Mouse (Mus musculus): Measurements from ENCODE around the gene Eral1. TPM values are rescaled to one million over a fixed set of nuclear protein-coding genes. Genes with fewer than 3 reads are reported as not detected.

Gene Eral1
- polyA plus RNA-seq, 1 experiment, result 24.6 TPM

GRCm38 (mm10) chr11:78072425-78073130 is 7.6 kb downstream of the Eral1 start:
- Histone ChIP-seq H3K79me2 (ENCODE audit: control insufficient read depth, insufficient read depth) (no peaks in the 10 kb centered on the region), H3K27me3 (ENCODE audit: control insufficient read depth, insufficient read depth, insufficient read length) (no peaks in the 10 kb centered on the region), H3ac (ENCODE audit: control insufficient read depth, insufficient read length) (no peak overlapping the region), H3K4me3 (no peak overlapping the region), H3K36me3 (ENCODE audit: control insufficient read depth, insufficient read depth) (peaks cover 27% of the 10 kb centered on the region), H3K4me2 (ENCODE audit: low read depth) (no peak overlapping the region)
- no peak for TF ChIP-seq TCF3 (IDR thresholded peaks at IDR 0.05; ENCODE audit: insufficient read length, low read depth)
- TF ChIP-seq TCF12 (IDR thresholded peaks at IDR 0.05; ENCODE audit: insufficient read depth, poor library complexity, severe bottlenecking), result no peak
- TF ChIP-seq POLR2A (IDR thresholded peaks at IDR 0.05; ENCODE audit: insufficient read length, low read depth), result no peak
- TF ChIP-seq REST (IDR thresholded peaks at IDR 0.05; ENCODE audit: insufficient read depth, insufficient read length), result no peak
- TF ChIP-seq USF1 (IDR thresholded peaks at IDR 0.05; ENCODE audit: low read depth), result no peak
- no peak for TF ChIP-seq E2F4 (IDR thresholded peaks at IDR 0.05; ENCODE audit: insufficient read depth)
- TF ChIP-seq MYOG (IDR thresholded peaks at IDR 0.05; ENCODE audit: control insufficient read depth in 1 of 3, insufficient read depth in 1 of 3, insufficient read length in 2 of 3, low read depth in 2 of 3), result no peak

- Histone ChIP-seq H3K27me3 (ENCODE audit: control insufficient read depth, insufficient read depth, insufficient read length) (no peaks in the 10 kb centered on the region), H3K79me2 (ENCODE audit: control insufficient read depth, insufficient read depth) (no peaks in the 10 kb centered on the region), H3ac (ENCODE audit: control insufficient read depth, insufficient read length) (no peak overlapping the region), H3K4me3 (no peak overlapping the region), H3K36me3 (ENCODE audit: control insufficient read depth, insufficient read depth) (peaks cover 27% of the 10 kb centered on the region), H3K4me2 (ENCODE audit: low read depth) (no peak overlapping the region)
- no peak for TF ChIP-seq TCF12 (IDR thresholded peaks at IDR 0.05; ENCODE audit: insufficient read depth, poor library complexity, severe bottlenecking)
- peak; percentile 35 for TF ChIP-seq POLR2AphosphoS2 (IDR thresholded peaks at IDR 0.05; ENCODE audit: insufficient read length, low read depth)
Observed at GRCm38 (mm10) chr11:78071938-78072337, 8.2 kb downstream of the Eral1 start.

DNA sequence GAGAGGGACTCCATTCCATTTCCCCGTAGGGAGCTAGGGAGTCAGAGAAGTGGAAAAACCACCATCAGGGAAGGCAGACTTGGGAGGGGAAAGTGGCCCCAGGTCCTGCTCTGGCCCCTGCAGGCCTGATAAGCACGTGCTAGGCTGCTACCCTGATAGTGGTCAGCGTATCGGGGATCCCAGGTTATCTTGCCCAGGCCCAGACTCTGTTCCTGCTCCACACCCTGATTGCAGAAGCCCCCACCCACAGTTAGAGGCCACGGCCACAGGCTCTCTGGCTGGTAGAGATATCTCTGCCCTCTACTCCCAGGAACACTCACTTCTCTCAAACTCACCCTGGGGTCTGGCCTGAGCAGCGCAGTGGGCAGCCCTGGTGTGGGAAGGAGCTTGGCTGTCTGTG is 10.5 kb downstream of the Eral1 start:
- Histone ChIP-seq H3K79me2 (ENCODE audit: control insufficient read depth, insufficient read depth) (no peaks in the 10 kb centered on the region), H3ac (ENCODE audit: control insufficient read depth, insufficient read length) (no peak overlapping the region), H3K4me2 (ENCODE audit: low read depth) (no peak overlapping the region), H3K4me3 (no peak overlapping the region), H3K36me3 (ENCODE audit: control insufficient read depth, insufficient read depth) (peaks cover 10% of the 10 kb centered on the region), H3K27me3 (ENCODE audit: control insufficient read depth, insufficient read depth, insufficient read length) (no peaks in the 10 kb centered on the region)
- TF ChIP-seq POLR2AphosphoS2 (IDR thresholded peaks at IDR 0.05; ENCODE audit: insufficient read length, low read depth) (no peak), TCF12 (IDR thresholded peaks at IDR 0.05; ENCODE audit: insufficient read depth, poor library complexity, severe bottlenecking) (no peak), E2F4 (IDR thresholded peaks at IDR 0.05; ENCODE audit: insufficient read depth) (no peak), MYOD1 (IDR thresholded peaks at IDR 0.05; ENCODE audit: control insufficient read depth in 1 of 3, insufficient read length in 2 of 3, low read depth in 2 of 3) (no peak), SRF (IDR thresholded peaks at IDR 0.05; ENCODE audit: control insufficient read depth, insufficient read length, low read depth) (no peak), TCF3 (IDR thresholded peaks at IDR 0.05; ENCODE audit: insufficient read length, low read depth) (no peak), POLR2A (IDR thresholded peaks at IDR 0.05; ENCODE audit: insufficient read length, low read depth) (no peak), REST (IDR thresholded peaks at IDR 0.05; ENCODE audit: insufficient read depth, insufficient read length) (no peak), MYOG (IDR thresholded peaks at IDR 0.05; ENCODE audit: control insufficient read depth in 1 of 3, insufficient read depth in 1 of 3, insufficient read length in 2 of 3, low read depth in 2 of 3) (no peak)

GRCm38 (mm10) chr11:78069130-78069529 is 11.1 kb downstream of the Eral1 start:
- Histone ChIP-seq H3K4me3 (no peak overlapping the region), H3K36me3 (ENCODE audit: control insufficient read depth, insufficient read depth) (peaks cover 6% of the 10 kb centered on the region), H3ac (ENCODE audit: control insufficient read depth, insufficient read length) (no peak overlapping the region), H3K27me3 (ENCODE audit: control insufficient read depth, insufficient read depth, insufficient read length) (no peaks in the 10 kb centered on the region), H3K4me2 (ENCODE audit: low read depth) (no peak overlapping the region), H3K79me2 (ENCODE audit: control insufficient read depth, insufficient read depth) (no peaks in the 10 kb centered on the region)
- TF ChIP-seq MAX (IDR thresholded peaks at IDR 0.05; ENCODE audit: low read depth) (no peak), CEBPB (IDR thresholded peaks at IDR 0.05; ENCODE audit: insufficient read depth, poor library complexity, severe bottlenecking) (no peak), SRF (IDR thresholded peaks at IDR 0.05; ENCODE audit: control insufficient read depth, insufficient read length, low read depth) (no peak), MYOG (IDR thresholded peaks at IDR 0.05; ENCODE audit: control insufficient read depth in 1 of 3, insufficient read depth in 1 of 3, insufficient read length in 2 of 3, low read depth in 2 of 3) (no peak), MYOD1 (IDR thresholded peaks at IDR 0.05; ENCODE audit: control insufficient read depth in 1 of 3, insufficient read length in 2 of 3, low read depth in 2 of 3) (no peak), USF1 (IDR thresholded peaks at IDR 0.05; ENCODE audit: low read depth) (no peak), TCF12 (IDR thresholded peaks at IDR 0.05; ENCODE audit: insufficient read depth, poor library complexity, severe bottlenecking) (no peak), TCF3 (IDR thresholded peaks at IDR 0.05; ENCODE audit: insufficient read length, low read depth) (no peak), POLR2A (IDR thresholded peaks at IDR 0.05; ENCODE audit: insufficient read length, low read depth) (no peak), REST (IDR thresholded peaks at IDR 0.05; ENCODE audit: insufficient read depth, insufficient read length) (no peak), E2F4 (IDR thresholded peaks at IDR 0.05; ENCODE audit: insufficient read depth) (no peak), POLR2AphosphoS2 (IDR thresholded peaks at IDR 0.05; ENCODE audit: insufficient read length, low read depth) (no peak)

- no peak overlapping the region for H3ac ChIP-seq (ENCODE audit: control insufficient read depth, insufficient read length)
- peak in 2 of 3 experiments; percentile 73 for TF ChIP-seq MYOG (IDR thresholded peaks at IDR 0.05; ENCODE audit: control insufficient read depth in 1 of 3, insufficient read depth in 1 of 3, insufficient read length in 2 of 3, low read depth in 2 of 3)
- TF ChIP-seq USF1 (IDR thresholded peaks at IDR 0.05; ENCODE audit: low read depth), result peak; percentile 27
- TF ChIP-seq SRF (IDR thresholded peaks at IDR 0.05; ENCODE audit: control insufficient read depth, insufficient read length, low read depth), result peak; percentile 10
- no peak for TF ChIP-seq REST (IDR thresholded peaks at IDR 0.05; ENCODE audit: insufficient read depth, insufficient read length)
- peak; percentile 10 to 77 (median 57) for TF ChIP-seq MYOD1 (IDR thresholded peaks at IDR 0.05; ENCODE audit: control insufficient read depth in 1 of 3, insufficient read length in 2 of 3, low read depth in 2 of 3)
- TF ChIP-seq CEBPB (IDR thresholded peaks at IDR 0.05; ENCODE audit: insufficient read depth, poor library complexity, severe bottlenecking), result no peak
- H3K79me2 ChIP-seq (ENCODE audit: control insufficient read depth, insufficient read depth), result no peaks in the 10 kb centered on the region
Observed at GRCm38 (mm10) chr11:78067566-78067965, 12.6 kb downstream of the Eral1 start.

More at GRCm38 (mm10) chr11:78067566-78067965, 12.6 kb downstream of the Eral1 start:
- Histone ChIP-seq H3K4me3 (no peak overlapping the region), H3K4me2 (ENCODE audit: low read depth) (no peak overlapping the region), H3K27me3 (ENCODE audit: control insufficient read depth, insufficient read depth, insufficient read length) (no peaks in the 10 kb centered on the region), H3K36me3 (ENCODE audit: control insufficient read depth, insufficient read depth) (peaks cover 4% of the 10 kb centered on the region)
